Mouse (Mus musculus): Measurements from ENCODE around the gene Arid5b. TPM values are rescaled to one million over a fixed set of nuclear protein-coding genes. Genes with fewer than 3 reads are reported as not detected.
A peak's percentile ranks its signal among the peaks of the same experiment; 100 is the strongest.

Gene Arid5b
- polyA plus RNA-seq, 1 experiment from 2014 or later: 22.7 TPM

DNA sequence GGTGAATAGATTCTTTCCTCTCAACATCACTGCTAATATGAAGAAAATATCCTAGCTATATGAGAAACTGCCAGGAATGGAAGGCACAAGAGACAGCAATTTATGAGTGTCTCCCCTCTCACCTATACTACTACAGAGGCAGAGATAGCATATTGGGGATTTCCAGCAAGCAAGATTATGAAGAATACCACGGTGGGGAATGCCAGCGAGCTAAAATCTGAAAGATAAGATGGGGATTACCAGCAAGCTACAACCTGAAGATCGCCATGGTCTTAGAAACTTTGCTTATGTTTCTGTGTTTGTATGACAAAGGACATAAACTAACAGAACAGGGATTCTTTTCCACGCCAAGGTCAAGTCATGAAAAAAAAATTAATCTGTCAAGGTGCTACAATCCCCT lies 155.1 kb downstream of the Arid5b start:
- no peaks in the 10 kb centered on the region; the same call in 1 of the 2 replicates for H3K4me1 ChIP-seq (replicated peaks)
- H3K4me3 ChIP-seq: no peak overlapping the region
- ATAC-seq (ENCODE audit: low FRiP score): no peak
- 93% methylated on average over 4 of the region's 4 CpGs for WGBS
- no peak overlapping the region for H3K4me2 ChIP-seq
- no peak overlapping the region for H3K27ac ChIP-seq
- peaks cover 4% of the 10 kb centered on the region; the same call in 1 of the 2 replicates for H3K36me3 ChIP-seq
- H3K9ac ChIP-seq: no peak overlapping the region
- H3K9me3 ChIP-seq: no peaks in the 10 kb centered on the region
- no peaks in the 10 kb centered on the region for H3K27me3 ChIP-seq

DNA sequence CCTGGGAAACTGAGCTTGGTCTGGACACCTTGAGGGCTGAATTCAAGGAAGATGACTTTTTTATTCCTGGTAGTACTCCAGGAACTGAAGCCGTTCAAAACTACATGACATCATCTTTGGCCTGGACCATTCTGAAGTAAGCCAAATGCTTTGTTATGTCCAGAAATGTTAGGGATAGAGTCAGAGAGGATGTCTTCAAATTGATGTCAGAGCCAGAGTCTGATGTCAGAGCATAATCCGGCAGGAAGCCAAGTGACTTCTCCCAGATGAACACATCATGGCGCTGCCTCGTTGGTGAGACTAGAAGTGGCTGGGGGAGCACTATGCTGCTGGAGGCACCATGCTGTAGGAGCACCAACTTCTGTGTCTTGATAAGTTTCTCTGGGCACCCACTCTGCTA lies 156.6 kb downstream of the Arid5b start:
- WGBS: 94% methylated on average over 4 of the region's 4 CpGs
- Histone ChIP-seq H3K4me1 (replicated peaks) (no peaks in the 10 kb centered on the region; the same call in 1 of the 2 replicates), H3K36me3 (peaks cover 6% of the 10 kb centered on the region), H3K27me3 (no peaks in the 10 kb centered on the region), H3K9ac (no peak overlapping the region), H3K4me2 (no peak overlapping the region), H3K27ac (no peak overlapping the region), H3K9me3 (no peaks in the 10 kb centered on the region), H3K4me3 (no peak overlapping the region)
- no peak for ATAC-seq (ENCODE audit: low FRiP score)

DNA sequence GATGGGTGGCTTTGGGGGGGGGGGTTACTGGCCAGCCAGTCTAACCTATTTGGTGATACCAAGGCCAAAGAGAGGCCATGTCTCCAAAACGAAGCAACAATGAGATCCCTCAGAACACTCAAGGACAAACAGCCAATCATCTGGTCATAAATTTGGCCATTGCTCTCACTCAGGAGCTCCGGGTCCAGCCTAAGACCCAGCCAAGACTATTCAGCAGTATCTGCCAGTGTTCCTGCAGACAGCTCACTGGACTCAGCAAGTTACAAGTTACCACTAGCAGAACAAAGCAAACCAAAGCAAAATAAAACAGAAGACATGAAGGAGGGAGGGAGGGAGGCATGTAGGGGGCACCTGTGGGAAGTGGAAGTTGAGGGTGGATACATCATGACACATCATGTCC lies 157.3 kb downstream of the Arid5b start:
- Histone ChIP-seq H3K27ac (no peak overlapping the region), H3K36me3 (peaks cover 6% of the 10 kb centered on the region), H3K4me2 (no peak overlapping the region), H3K27me3 (no peaks in the 10 kb centered on the region), H3K9me3 (no peaks in the 10 kb centered on the region), H3K4me1 (replicated peaks) (no peaks in the 10 kb centered on the region; the same call in 1 of the 2 replicates), H3K4me3 (no peak overlapping the region), H3K9ac (no peak overlapping the region)
- 89% methylated on average over 2 of the region's 2 CpGs for WGBS
- ATAC-seq (ENCODE audit: low FRiP score): no peak

DNA sequence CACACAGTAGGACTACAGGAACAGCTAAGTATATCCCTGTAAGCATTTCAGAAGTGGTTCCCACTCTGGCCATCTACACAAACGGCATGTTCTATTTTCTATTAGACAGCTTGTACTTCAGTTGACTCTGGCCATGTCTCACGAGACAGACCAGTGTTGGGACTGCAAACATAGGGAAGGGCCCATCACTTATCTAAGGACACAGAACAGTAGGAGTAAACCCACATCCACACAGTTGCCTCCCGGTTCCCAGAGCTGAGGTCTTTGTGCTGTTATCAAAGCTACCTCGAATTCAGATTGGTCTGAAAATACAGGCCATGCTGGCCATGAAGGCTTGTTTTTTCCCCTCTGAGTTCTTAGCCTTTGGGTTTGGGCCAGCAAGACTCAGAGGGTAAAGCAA lies 158.5 kb downstream of the Arid5b start:
- no peaks in the 10 kb centered on the region for H3K9me3 ChIP-seq
- no peak overlapping the region for H3K9ac ChIP-seq
- peaks cover 6% of the 10 kb centered on the region for H3K36me3 ChIP-seq
- no peak for ATAC-seq (ENCODE audit: low FRiP score)
- no peak overlapping the region for H3K4me3 ChIP-seq
- no peaks in the 10 kb centered on the region for H3K27me3 ChIP-seq
- H3K27ac ChIP-seq: no peak overlapping the region
- no peaks in the 10 kb centered on the region for H3K4me1 ChIP-seq (replicated peaks)
- WGBS: 93% methylated on average over 4 of the region's 4 CpGs
- no peak overlapping the region for H3K4me2 ChIP-seq

DNA sequence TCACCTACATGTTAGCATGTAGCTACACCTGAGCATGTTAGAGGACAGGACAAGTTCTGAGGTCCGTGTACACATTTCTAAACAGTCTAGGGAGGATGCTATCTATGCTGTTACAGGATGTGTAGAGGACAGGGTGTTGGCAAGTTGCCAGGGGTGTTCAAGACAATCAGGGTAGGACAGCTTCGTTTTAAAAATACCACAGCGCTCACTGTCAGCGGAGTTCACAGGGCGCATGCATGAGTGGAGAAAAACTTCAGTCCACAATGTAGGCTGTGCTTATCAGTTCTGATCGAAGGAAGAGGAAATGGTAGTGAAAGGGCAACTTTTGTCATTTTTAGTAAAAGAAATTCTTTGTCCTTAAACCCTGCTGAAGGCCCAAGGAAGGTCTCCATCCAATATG lies 159.3 kb downstream of the Arid5b start:
- H3K9ac ChIP-seq: no peak overlapping the region
- 81% methylated on average over 6 of the region's 6 CpGs for WGBS
- H3K9me3 ChIP-seq: no peaks in the 10 kb centered on the region
- no peak overlapping the region for H3K4me2 ChIP-seq
- H3K27ac ChIP-seq: no peak overlapping the region
- no peaks in the 10 kb centered on the region for H3K27me3 ChIP-seq
- peaks cover 6% of the 10 kb centered on the region for H3K36me3 ChIP-seq
- H3K4me1 ChIP-seq (replicated peaks): no peaks in the 10 kb centered on the region
- ATAC-seq (ENCODE audit: low FRiP score): no peak
- H3K4me3 ChIP-seq: no peak overlapping the region

DNA sequence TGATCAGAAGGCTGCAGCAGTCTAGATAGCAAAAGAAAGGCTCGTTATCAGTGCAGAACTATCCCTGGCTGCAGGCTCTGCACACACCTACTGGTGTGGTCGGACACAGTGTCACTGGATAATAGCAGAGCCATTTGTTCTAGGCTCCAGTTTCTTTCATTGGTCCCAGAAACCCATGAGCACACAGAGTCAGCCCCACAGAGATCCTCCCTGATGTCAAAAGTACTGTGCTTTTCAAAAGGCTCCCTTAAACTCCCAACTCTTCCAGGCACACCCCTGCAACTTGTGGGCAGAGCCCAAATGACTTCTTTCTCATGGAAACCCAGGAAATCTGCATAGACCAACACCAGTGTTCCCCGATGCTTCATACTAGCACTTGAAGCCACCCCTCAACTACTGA lies 163.6 kb downstream of the Arid5b start:
- WGBS: 87% methylated on average over 3 of the region's 3 CpGs
- Histone ChIP-seq H3K9me3 (no peaks in the 10 kb centered on the region), H3K4me1 (replicated peaks) (peaks cover 22% of the 10 kb centered on the region), H3K4me3 (no peak overlapping the region), H3K36me3 (peaks cover 2% of the 10 kb centered on the region; the same call in 1 of the 2 replicates), H3K4me2 (no peak overlapping the region), H3K9ac (no peak overlapping the region), H3K27ac (no peak overlapping the region), H3K27me3 (no peaks in the 10 kb centered on the region)
- ATAC-seq (ENCODE audit: low FRiP score): no peak

DNA sequence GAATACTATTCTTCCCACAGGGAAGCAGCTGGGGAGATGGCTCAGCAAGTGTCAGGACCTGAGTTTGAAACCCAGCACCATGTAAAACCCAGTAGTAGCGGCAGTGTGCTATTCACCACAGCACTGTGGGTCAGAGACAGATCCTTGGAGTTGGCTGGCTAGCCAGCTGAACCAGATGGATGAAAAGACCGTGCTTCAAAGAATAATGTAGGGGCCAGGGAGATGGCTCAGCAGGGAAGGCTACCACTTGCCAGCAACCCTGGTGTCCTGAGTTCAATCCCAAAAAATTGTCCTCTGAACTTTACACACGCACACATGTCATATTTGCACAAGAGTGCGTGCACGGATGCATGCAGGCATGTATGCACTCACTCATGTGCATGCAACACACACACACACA lies 164.9 kb downstream of the Arid5b start:
- ATAC-seq (ENCODE audit: low FRiP score): no peak
- no peaks in the 10 kb centered on the region for H3K9me3 ChIP-seq
- peaks cover 2% of the 10 kb centered on the region; the same call in 1 of the 2 replicates for H3K36me3 ChIP-seq
- H3K4me3 ChIP-seq: no peak overlapping the region
- peak overlapping the region; percentile 78 for H3K27ac ChIP-seq
- no peaks in the 10 kb centered on the region for H3K27me3 ChIP-seq
- H3K4me2 ChIP-seq: no peak overlapping the region
- H3K4me1 ChIP-seq (replicated peaks): peaks cover 22% of the 10 kb centered on the region
- 85% methylated on average over 5 of the region's 5 CpGs for WGBS
- H3K9ac ChIP-seq: no peak overlapping the region

DNA sequence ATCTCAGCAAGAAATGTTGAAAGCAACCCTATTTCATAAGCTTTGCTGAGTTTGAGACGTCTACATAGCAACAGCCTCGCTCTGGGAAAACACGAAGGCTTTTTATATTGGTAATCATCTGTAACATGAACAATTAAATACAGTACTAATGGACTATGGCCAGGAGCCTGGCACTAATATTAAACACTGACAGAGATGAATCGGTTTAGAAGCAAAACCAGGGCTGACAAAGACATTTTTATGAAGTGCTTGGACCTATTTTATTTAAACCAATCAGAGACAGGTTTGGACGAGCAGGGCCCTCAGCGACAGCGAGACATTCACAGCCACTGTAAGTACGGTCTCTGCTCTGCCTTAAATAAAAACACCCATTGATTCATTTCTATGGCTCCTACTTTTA lies 165.6 kb downstream of the Arid5b start:
- Histone ChIP-seq H3K27ac (peak overlapping the region; percentile 78), H3K4me3 (no peak overlapping the region), H3K4me1 (replicated peaks) (peaks cover 22% of the 10 kb centered on the region), H3K9me3 (no peaks in the 10 kb centered on the region), H3K36me3 (peaks cover 2% of the 10 kb centered on the region; the same call in 1 of the 2 replicates), H3K9ac (peak overlapping the region; percentile 43; the same call in 1 of the 2 replicates), H3K27me3 (no peaks in the 10 kb centered on the region), H3K4me2 (no peak overlapping the region)
- 49% methylated on average over 8 of the region's 8 CpGs for WGBS
- ATAC-seq (ENCODE audit: low FRiP score): 0 out of 2 replicates have a peak, but pooled peaks have one; percentile 50

DNA sequence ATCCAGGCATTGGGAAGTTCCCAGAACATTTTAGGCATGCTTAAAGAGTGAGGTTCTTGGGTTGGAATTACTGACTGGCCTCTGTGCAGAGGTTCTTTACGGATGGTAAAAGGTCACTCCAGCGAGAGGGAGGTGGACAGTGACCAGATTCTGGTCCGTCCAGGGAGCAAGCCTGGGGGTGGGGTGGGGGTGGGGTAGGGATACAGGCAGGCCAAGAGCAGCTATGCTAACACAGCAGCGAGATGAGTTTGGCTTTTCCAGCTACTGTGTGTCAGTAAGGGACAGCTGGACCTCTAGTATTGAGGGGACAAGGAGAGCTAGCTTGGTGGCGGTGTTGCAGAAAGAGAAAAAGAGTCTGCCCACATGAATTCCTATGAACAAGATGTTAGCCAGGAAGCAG lies 167.9 kb downstream of the Arid5b start:
- H3K9me3 ChIP-seq: no peaks in the 10 kb centered on the region
- no peaks in the 10 kb centered on the region for H3K27me3 ChIP-seq
- H3K9ac ChIP-seq: no peak overlapping the region
- H3K4me3 ChIP-seq: no peak overlapping the region
- WGBS: 65% methylated on average over 5 of the region's 5 CpGs
- H3K27ac ChIP-seq: no peak overlapping the region
- H3K4me1 ChIP-seq (replicated peaks): peaks cover 44% of the 10 kb centered on the region
- ATAC-seq (ENCODE audit: low FRiP score): no peak
- H3K4me2 ChIP-seq: no peak overlapping the region
- H3K36me3 ChIP-seq: no peaks in the 10 kb centered on the region

DNA sequence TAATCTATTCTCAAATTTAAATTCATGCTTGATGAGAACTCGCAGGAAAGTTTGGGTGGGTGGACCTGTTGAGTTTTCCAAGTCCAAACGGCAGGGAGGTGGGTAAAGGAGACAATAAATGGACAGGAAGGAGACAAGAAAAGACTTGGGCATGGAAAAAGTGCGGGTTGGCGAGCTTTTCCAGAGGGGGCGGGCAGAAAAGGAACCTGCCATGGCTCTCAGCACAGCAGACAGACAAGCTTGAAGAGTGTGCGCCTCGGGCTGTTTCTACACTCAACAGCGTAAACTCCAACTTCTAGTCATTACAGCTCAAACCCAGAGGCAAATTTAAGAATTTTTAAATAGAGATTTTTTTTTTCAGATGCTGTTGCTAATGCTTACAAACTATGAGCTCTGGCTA lies 168.4 kb downstream of the Arid5b start:
- no peak for ATAC-seq (ENCODE audit: low FRiP score)
- H3K4me2 ChIP-seq: no peak overlapping the region
- peak overlapping the region; percentile 55; the same call in 1 of the 2 replicates for H3K27ac ChIP-seq
- no peak overlapping the region for H3K9ac ChIP-seq
- no peaks in the 10 kb centered on the region for H3K36me3 ChIP-seq
- no peaks in the 10 kb centered on the region for H3K9me3 ChIP-seq
- H3K4me1 ChIP-seq (replicated peaks): peaks cover 48% of the 10 kb centered on the region
- H3K27me3 ChIP-seq: no peaks in the 10 kb centered on the region
- no peak overlapping the region for H3K4me3 ChIP-seq
- 72% methylated on average over 8 of the region's 8 CpGs for WGBS

DNA sequence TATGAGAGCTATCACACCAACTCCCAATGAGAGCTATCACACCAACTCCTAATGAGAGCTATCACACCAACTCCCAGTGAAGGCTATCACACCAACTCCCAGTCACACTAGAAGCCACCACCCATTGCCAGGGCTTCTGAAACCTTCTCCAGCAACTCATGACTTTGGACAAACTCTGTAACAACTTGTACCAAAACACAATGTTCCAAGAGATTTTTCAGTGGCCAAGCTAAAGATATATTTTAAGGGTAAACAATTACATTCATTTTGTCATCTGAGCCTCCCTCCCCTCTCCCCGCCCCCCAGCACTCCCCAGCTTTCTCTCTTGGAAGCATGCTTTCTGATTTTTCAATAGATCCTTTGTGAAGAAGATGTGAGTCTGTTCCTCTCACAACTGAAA lies 168.9 kb downstream of the Arid5b start:
- Histone ChIP-seq H3K4me3 (no peak overlapping the region), H3K27ac (no peak overlapping the region), H3K4me1 (replicated peaks) (peaks cover 53% of the 10 kb centered on the region), H3K9me3 (no peaks in the 10 kb centered on the region), H3K9ac (no peak overlapping the region), H3K4me2 (no peak overlapping the region), H3K27me3 (no peaks in the 10 kb centered on the region), H3K36me3 (no peaks in the 10 kb centered on the region)
- ATAC-seq (ENCODE audit: low FRiP score): no peak
- WGBS: 65% methylated on average over 1 of the region's 1 CpGs

DNA sequence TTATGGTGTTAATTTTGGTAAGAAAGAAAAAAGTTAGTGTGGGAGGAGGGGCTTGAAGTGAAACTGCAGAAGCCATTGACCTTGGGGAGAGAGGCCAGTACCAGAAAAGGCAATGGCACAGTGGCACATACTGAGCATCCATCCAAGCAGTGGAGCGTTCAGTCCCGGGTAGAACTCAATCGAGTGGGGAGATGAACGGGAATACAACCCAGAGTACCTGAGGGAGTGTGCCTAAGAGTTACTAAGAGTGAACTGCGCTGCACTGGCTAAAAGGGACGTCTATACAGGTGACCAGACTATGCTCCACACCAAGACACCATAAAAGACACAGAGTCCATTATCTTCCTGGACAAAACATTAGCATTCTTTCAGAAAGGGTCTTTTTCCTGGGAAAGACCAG lies 170.8 kb downstream of the Arid5b start:
- 83% methylated on average over 6 of the region's 6 CpGs for whole genome bisulfite sequencing
- Histone ChIP-seq H3K9ac (no peak overlapping the region), H3K9me3 (no peaks in the 10 kb centered on the region), H3K27ac (peak overlapping the region; percentile 91), H3K27me3 (no peaks in the 10 kb centered on the region), H3K4me2 (no peak overlapping the region), H3K4me1 (replicated peaks) (peaks cover 51% of the 10 kb centered on the region), H3K4me3 (no peak overlapping the region), H3K36me3 (no peaks in the 10 kb centered on the region)
- no peak for ATAC-seq (ENCODE audit: low FRiP score)

DNA sequence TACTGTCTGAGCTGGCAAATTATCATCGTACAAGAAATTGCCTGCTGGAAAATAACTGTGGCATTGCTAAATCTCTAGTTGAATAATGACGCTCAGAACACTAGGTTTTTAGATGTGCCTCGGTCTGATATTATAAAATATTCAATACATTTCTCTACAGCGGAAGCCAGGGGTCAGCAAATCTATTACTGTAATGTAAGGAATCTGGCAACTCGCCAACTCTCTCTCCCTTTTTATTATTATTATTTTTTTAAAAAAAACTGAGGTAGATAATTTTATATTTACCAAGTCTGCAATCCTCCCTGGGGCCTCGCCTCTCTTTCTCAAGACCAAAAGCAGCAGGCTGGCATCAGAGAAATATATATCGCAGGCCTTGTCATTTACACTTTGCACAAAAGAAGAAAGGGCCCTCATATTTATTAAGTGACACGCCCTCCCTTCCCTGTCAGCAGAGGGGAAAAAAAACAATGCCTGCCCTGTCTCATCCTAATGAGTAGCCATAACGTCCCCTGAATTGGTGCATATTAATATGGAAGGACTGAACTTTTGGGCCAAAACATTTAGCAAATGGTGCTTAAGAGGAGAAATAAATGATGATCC lies 172.1 kb downstream of the Arid5b start:
- Histone ChIP-seq H3K4me2 (no peak overlapping the region), H3K36me3 (peaks cover 4% of the 10 kb centered on the region; the same call in 1 of the 2 replicates), H3K9ac (peak overlapping the region; percentile 29; the same call in 1 of the 2 replicates), H3K27ac (peak overlapping the region; percentile 91), H3K4me3 (no peak overlapping the region), H3K27me3 (no peaks in the 10 kb centered on the region), H3K4me1 (replicated peaks) (peaks cover 45% of the 10 kb centered on the region), H3K9me3 (no peaks in the 10 kb centered on the region)
- whole genome bisulfite sequencing: 30% methylated on average over 9 of the region's 9 CpGs
- ATAC-seq (ENCODE audit: low FRiP score): no peak
